13 mouse cellular contexts compared by ENCODE assay signal in the genomic region with DNA sequence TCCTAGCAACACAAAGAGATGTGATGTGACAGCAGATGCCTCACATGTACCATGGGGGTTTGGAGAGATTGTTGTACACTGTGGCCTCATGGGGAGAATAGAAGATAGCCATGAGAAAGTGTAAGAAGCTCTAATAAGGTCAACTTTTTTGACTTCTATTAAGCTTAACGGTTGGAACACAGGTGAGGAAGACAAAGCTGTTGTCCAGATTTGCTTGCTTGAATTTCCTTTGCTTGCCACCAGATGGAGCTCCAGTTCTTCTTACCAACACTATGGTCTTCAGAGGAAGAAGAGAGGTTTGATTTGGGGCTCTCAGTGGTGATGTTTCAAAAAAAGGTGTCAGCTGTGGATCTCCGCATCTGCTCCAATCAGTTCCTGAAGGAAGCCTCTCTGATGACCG. TPM values are rescaled to one million over a fixed set of nuclear protein-coding genes. Genes with fewer than 3 reads are reported as not detected.
DNase-seq lines count a peak whose midpoint lies in the region; ATAC-seq and TF ChIP-seq lines count a peak whose summit lies in the region.
"Not testable (repeated sequence)": the region's sequence is repeated elsewhere in the genome, so short reads cannot be mapped to it uniquely, and the experiment has no call there.
"Had no signal": no experiment of that assay in that cellular context is flagged by ENCODE, and none has a peak within 500 bp of the region (broad histone marks: within the 10 kb centered on the region; RNA-seq: fewer than 3 reads in every experiment).

No protein-coding gene starts in this region.

- WGBS in kidney, adult 2 months: 38% methylated on average over 3 of the region's 3 CpGs
- WGBS in midbrain, embryonic 12.5 days: 49% methylated on average over 3 of the region's 3 CpGs

- intact Hi-C loops in left cerebral cortex, postnatal 14 days (cut with DNase I): loop anchor here (5.0 kb wide), 2 partner anchors 239 to 319 kb away; no protein-coding TSS in a partner anchor

- H3K27me3 ChIP-seq in kidney, adult 2 months (replicated peaks; ENCODE audit: control insufficient read depth, insufficient read depth, low read length); midbrain, embryonic 12.5 days: not testable (repeated sequence)

- H3K9ac ChIP-seq in midbrain, embryonic 12.5 days (replicated peaks): not testable (repeated sequence)

- not testable (repeated sequence) for H3K4me3 ChIP-seq in kidney, adult 2 months (ENCODE audit: insufficient read depth, low read depth, low read length); midbrain, embryonic 12.5 days

- TF ChIP-seq CTCF in kidney, adult 2 months (conservative IDR thresholded peaks at IDR 0.05; ENCODE audit: insufficient read depth, insufficient read length, low read depth, low read length): 0 out of 2 replicates have a peak, but pooled peaks have one; percentile 11

- peak; percentile 93 for ATAC-seq in granulocyte monocyte progenitor cell, adult 5-6 weeks (replicated peaks; ENCODE audit: poor library complexity, severe bottlenecking)
- peak; percentile 66 for ATAC-seq in midbrain, embryonic 12.5 days (ENCODE audit: low FRiP score, low read depth)

- not testable (repeated sequence) for H3K36me3 ChIP-seq in kidney, adult 2 months (ENCODE audit: control insufficient read depth, insufficient read depth, low read length); midbrain, embryonic 12.5 days

- not testable (repeated sequence) for H3K4me1 ChIP-seq in kidney, adult 2 months (ENCODE audit: control insufficient read depth, insufficient read depth, low read length); midbrain, embryonic 12.5 days

- peak; percentile 7 for DNase-seq in brain, adult 2 months (ENCODE audit: low read depth, low spot score)
- peak; percentile 17 for DNase-seq in embryo, embryonic 10.5 days (ENCODE audit: low spot score)
- peak; percentile 1 for DNase-seq in kidney, adult 2 months
- DNase-seq in left cerebral cortex, postnatal 14 days (ENCODE audit: low spot score in 2 of 2): peak; percentile 10 to 28
- DNase-seq in right cerebral cortex, adult 2 months (ENCODE audit: low spot score in 2 of 2): peak; percentile 22 to 34

- H3K9me3 ChIP-seq in midbrain, embryonic 12.5 days: not testable (repeated sequence)

- not testable (repeated sequence) for TF ChIP-seq POLR2A in kidney, adult 2 months (IDR thresholded peaks at IDR 0.05; ENCODE audit: low read depth, low read length)

- H3K4me2 ChIP-seq in midbrain, embryonic 12.5 days (replicated peaks): not testable (repeated sequence)

- not testable (repeated sequence) for H3K27ac ChIP-seq in kidney, adult 2 months (ENCODE audit: insufficient read depth, low read depth, low read length); midbrain, embryonic 12.5 days (replicated peaks)

RNA-seq across cellular contexts. Expression of gene Serpinb3b, which starts 35.0 kb away (rescaled TPM):
- total RNA-seq in granulocyte monocyte progenitor cell, adult 5-6 weeks (2014; fragmentation: Nextera tagmentation): not detected in 2 replicates
- not detected in 2 replicates for total RNA-seq in granulocyte monocyte progenitor cell, adult 5-6 weeks (2017)
- polyA plus RNA-seq in kidney, adult 2 months (2012; rRNA removed): not detected in 2 replicates
- total RNA-seq in left cerebral cortex, postnatal 14 days (2021): not detected
- polyA plus RNA-seq in midbrain, embryonic 12.5 days (2016; fragmentation: Nextera tagmentation; extraction: Ambion mirVana): not detected in 2 replicates
- total RNA-seq: adrenal gland, postnatal 36 days; heart, adult 18-20 months; heart, postnatal 4 days had no signal
- polyA plus RNA-seq: forebrain, embryonic 10.5 days; neural tube, embryonic 14.5 days; thymus, postnatal 0 days had no signal

RNA-seq across cellular contexts. Expression of gene Serpinb3c, which starts 35.0 kb away (rescaled TPM):
- total RNA-seq in granulocyte monocyte progenitor cell, adult 5-6 weeks (2014; fragmentation: Nextera tagmentation): not detected in 2 replicates
- total RNA-seq in granulocyte monocyte progenitor cell, adult 5-6 weeks (2017): not detected in 2 replicates
- polyA plus RNA-seq in kidney, adult 2 months (2012; rRNA removed): not detected in 2 replicates
- total RNA-seq in left cerebral cortex, postnatal 14 days (2021): not detected
- polyA plus RNA-seq in midbrain, embryonic 12.5 days (2016; fragmentation: Nextera tagmentation; extraction: Ambion mirVana): not detected in 2 replicates
- total RNA-seq: adrenal gland, postnatal 36 days; heart, adult 18-20 months; heart, postnatal 4 days had no signal
- polyA plus RNA-seq: forebrain, embryonic 10.5 days; neural tube, embryonic 14.5 days had no signal
